Mouse (Mus musculus): ENCODE results near the gene Gm49510.

DNA sequence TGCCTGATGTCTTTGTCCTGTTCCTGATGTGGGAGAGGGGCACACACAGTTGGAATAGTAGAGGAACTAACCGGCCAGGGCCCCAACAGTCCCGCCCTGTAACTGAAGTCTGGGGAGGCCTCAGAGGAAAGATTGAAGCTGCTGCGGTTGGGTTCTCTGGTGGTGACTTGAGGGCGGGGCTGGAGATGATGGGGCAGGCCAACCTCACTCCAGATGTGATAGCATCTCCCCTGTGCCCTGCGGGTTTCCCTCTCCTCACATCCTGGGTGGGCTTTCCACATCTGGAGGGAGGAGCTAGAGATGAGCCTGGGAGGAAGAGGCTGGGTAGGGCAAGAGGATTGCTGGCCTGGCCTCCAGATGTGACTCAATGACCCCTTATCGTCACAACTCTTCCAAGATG is 24.1 kb downstream of the Gm49510 start:
- TF ChIP-seq CTCF (IDR thresholded peaks at IDR 0.05; ENCODE audit: extremely low read depth, insufficient read depth, insufficient read length, insufficient replicate concordance) (no peak), POLR2A (IDR thresholded peaks at IDR 0.05; ENCODE audit: low read depth, low read length) (no peak)

All from spleen, adult 2 months (tissue).